In genomic region chr2:51313414-51313813, GRCm38 (mm10) we compare ENCODE assay signal across 29 mouse cellular contexts.
"Had no signal": no experiment of that assay in that cellular context is flagged by ENCODE, and none has a peak within 500 bp of the region (broad histone marks: within the 10 kb centered on the region; RNA-seq: fewer than 3 reads in every experiment).

No protein-coding gene starts in this region.

- ATAC-seq: forebrain, embryonic 13.5 days; forebrain, embryonic 14.5 days; forebrain, embryonic 15.5 days; forebrain, embryonic 16.5 days; forebrain, postnatal 0 days had no signal

- H3K36me3 ChIP-seq: embryonic facial prominence, embryonic 12.5 days; embryonic facial prominence, embryonic 13.5 days; embryonic facial prominence, embryonic 15.5 days; forebrain, embryonic 10.5 days; forebrain, embryonic 12.5 days; forebrain, embryonic 15.5 days; heart, embryonic 10.5 days had no signal

- DNase-seq: cerebellum, adult 2 months; cerebellum, adult 8-10 months; cerebellum, adult 9-10 months; cerebellum, adult 9-11 months; cerebellum, postnatal 10 days; cerebellum, postnatal 14 days; cerebellum, postnatal 25 days; cerebellum, postnatal 36 days; embryo, embryonic 11 days; forebrain, postnatal 0 days; gastrocnemius, adult 2 months; gastrocnemius, postnatal 10 days; gastrocnemius, postnatal 14 days; gastrocnemius, postnatal 25 days; gastrocnemius, postnatal 36 days; heart, adult 11 months; heart, adult 18-20 months; heart, adult 2 months had no signal

- H3K27me3 ChIP-seq: embryonic facial prominence, embryonic 12.5 days; embryonic facial prominence, embryonic 13.5 days; embryonic facial prominence, embryonic 15.5 days; forebrain, embryonic 12.5 days; forebrain, embryonic 13.5 days; forebrain, embryonic 15.5 days had no signal

- H3K9me3 ChIP-seq: embryonic facial prominence, embryonic 13.5 days; embryonic facial prominence, embryonic 15.5 days; forebrain, embryonic 12.5 days; forebrain, embryonic 15.5 days; heart, embryonic 10.5 days had no signal

- H3K4me3 ChIP-seq: embryonic facial prominence, embryonic 12.5 days; embryonic facial prominence, embryonic 13.5 days; embryonic facial prominence, embryonic 15.5 days; erythroblast, embryonic 14.5 days; forebrain, embryonic 10.5 days; forebrain, embryonic 12.5 days; forebrain, embryonic 13.5 days; forebrain, embryonic 15.5 days; gastrocnemius, adult 2 months; heart, adult 2 months; heart, embryonic 10.5 days had no signal

- H3K4me2 ChIP-seq: embryonic facial prominence, embryonic 12.5 days; embryonic facial prominence, embryonic 13.5 days; embryonic facial prominence, embryonic 15.5 days; forebrain, embryonic 12.5 days; forebrain, embryonic 13.5 days; forebrain, embryonic 15.5 days had no signal

- H3K27ac ChIP-seq: embryonic facial prominence, embryonic 12.5 days; embryonic facial prominence, embryonic 13.5 days; embryonic facial prominence, embryonic 15.5 days; forebrain, embryonic 10.5 days; forebrain, embryonic 12.5 days; forebrain, embryonic 13.5 days; forebrain, embryonic 15.5 days; gastrocnemius, adult 2 months; heart, adult 2 months; heart, embryonic 10.5 days had no signal

- H3K4me1 ChIP-seq: embryonic facial prominence, embryonic 15.5 days; forebrain, embryonic 12.5 days; forebrain, embryonic 13.5 days; forebrain, embryonic 15.5 days; heart, embryonic 10.5 days had no signal

- H3K9ac ChIP-seq: embryonic facial prominence, embryonic 12.5 days; embryonic facial prominence, embryonic 13.5 days; embryonic facial prominence, embryonic 15.5 days; forebrain, embryonic 12.5 days; forebrain, embryonic 13.5 days; forebrain, embryonic 15.5 days; forebrain, postnatal 0 days had no signal
